In genomic region chr9:124424542-124425410, GRCm38 (mm10) we compare ENCODE assay signal across 8 mouse cellular contexts. TPM values are rescaled to one million over a fixed set of nuclear protein-coding genes. Genes with fewer than 3 reads are reported as not detected.
A peak's percentile ranks its signal among the peaks of the same experiment; 100 is the strongest.
DNase-seq lines count a peak whose midpoint lies in the region; ATAC-seq lines count a peak whose summit lies in the region.

No protein-coding gene starts in this region.

- peak overlapping the region; percentile 98 for H3K27ac ChIP-seq in intestine, embryonic 14.5 days (ENCODE audit: low read depth)

- ATAC-seq in intestine, embryonic 14.5 days (replicated peaks; ENCODE audit: low FRiP score, low TSS enrichment, low read depth), result peak; percentile 65

- H3K4me3 ChIP-seq in intestine, embryonic 14.5 days (ENCODE audit: low read depth, low read length), result peak overlapping the region; percentile 55

- H3K27me3 ChIP-seq in intestine, embryonic 14.5 days (replicated peaks; ENCODE audit: control insufficient read depth, insufficient read depth, low read length), result no peaks in the 10 kb centered on the region

- peak overlapping the region; percentile 58 for H3K4me2 ChIP-seq in intestine, embryonic 14.5 days (ENCODE audit: low read length)

- no peaks in the 10 kb centered on the region for H3K4me1 ChIP-seq in intestine, embryonic 14.5 days (replicated peaks; ENCODE audit: control insufficient read depth, insufficient read depth, low read length)

- H3K9me3 ChIP-seq in intestine, embryonic 14.5 days (ENCODE audit: control insufficient read depth, low read length), result 0 out of 2 replicates have a peak, but pooled peaks cover 2% of the 10 kb centered on the region

- H3K36me3 ChIP-seq in intestine, embryonic 14.5 days (ENCODE audit: control insufficient read depth, insufficient read depth, low read length), result no peaks in the 10 kb centered on the region

- DNase-seq in adrenal gland, adult 18-20 months (ENCODE audit: low spot score in 2 of 2), result peak; percentile 95 to 96
- peak; percentile 99 for DNase-seq in embryo, embryonic 11 days
- DNase-seq in gastrocnemius, postnatal 25 days, result peak; percentile 99
- DNase-seq in intestine, embryonic 14.5 days (ENCODE audit: low spot score), result peak; percentile 96
- peak; percentile 100 for DNase-seq in left cerebral cortex, postnatal 14 days (ENCODE audit: low spot score in 2 of 2)
- peak; percentile 100 for DNase-seq in mesoderm, embryonic 11.5 days (ENCODE audit: low read depth, low spot score)
- DNase-seq in right cerebral cortex, postnatal 36 days (ENCODE audit: low spot score in 2 of 2), result peak; percentile 99
- peak; percentile 98 for DNase-seq in yolk sac, embryonic 10.5 days (ENCODE audit: low spot score)

- intact Hi-C loops in left cerebral cortex, postnatal 14 days (cut with DNase I), result loop anchor here (5.0 kb wide), 1 partner anchor 48 kb away; no protein-coding TSS in a partner anchor

- WGBS in intestine, embryonic 14.5 days, result under 1% methylated on average over 48 of the region's 48 CpGs

- peak overlapping the region; percentile 72 for H3K9ac ChIP-seq in intestine, embryonic 14.5 days (ENCODE audit: low read length)

RNA-seq across cellular contexts. Expression of gene Ppp2r3d, which starts 51.9 kb away (rescaled TPM):
- total RNA-seq in adrenal gland, adult 18-20 months (2021), result 100 to 1,000 TPM in 1 of 2 experiments, 10 to 100 TPM in 1; 80.5 to 101 TPM
- total RNA-seq in gastrocnemius, postnatal 25 days (2021), result 10 to 100 TPM; 32.5 to 37.0 TPM
- polyA plus RNA-seq in intestine, embryonic 14.5 days (2014; fragmentation: Nextera tagmentation; extraction: Ambion mirVana), result 138 and 148 TPM in 2 replicates
- 10 to 100 TPM; 84.9 to 97.5 TPM for total RNA-seq in left cerebral cortex, postnatal 14 days (2021)

Comparison
In these comparisons a context has a peak if more than half of its experiments do, and no peak if none do; other contexts are left out.
1. Peak in every context shown above with its lines: DNase-seq, ATAC-seq, H3K4me3 ChIP-seq and H3K27ac ChIP-seq.